Mouse (Mus musculus) intestine, embryonic 14.5 days (tissue): Measurements from ENCODE around the gene Polr3c. TPM values are rescaled to one million over a fixed set of nuclear protein-coding genes. Genes with fewer than 3 reads are reported as not detected.
A peak's percentile ranks its signal among the peaks of the same experiment; 100 is the strongest.

Experiments
- ATAC-seq: fragments of 200-750 bp; cut with Nextera tagmentation; replicated peaks from 2 replicates; pipeline ENCODE4 v1.8.0; 2017; ENCODE audit warnings: low read depth, moderate number of reproducible peaks, moderate TSS enrichment, moderate library complexity; ENCODE audit not compliant: low FRiP score, low TSS enrichment
- DNase-seq: peaks from one replicate; pipeline ENCODE4 v3.0.0-alpha.2; 2018; ENCODE audit warnings: low spot score
- H3K27ac ChIP-seq: fragments of 300-500 bp; sonication (generic); 2 replicates; pipeline ENCODE4 v1.5.1; 2014; ENCODE audit warnings: low read depth, mild to moderate bottlenecking, control low read depth
- H3K27me3 ChIP-seq: fragments of 300-500 bp; sonication (generic); replicated peaks from 2 replicates; pipeline ENCODE4 v1.6.1; 2014; ENCODE audit warnings: low read length, control low read depth; ENCODE audit not compliant: control insufficient read depth, insufficient read depth
- H3K36me3 ChIP-seq: fragments of 300-500 bp; sonication (generic); 2 replicates; pipeline ENCODE4 v1.6.1; 2014; ENCODE audit warnings: low read length, control low read depth; ENCODE audit not compliant: control insufficient read depth, insufficient read depth
- H3K4me1 ChIP-seq: fragments of 300-500 bp; sonication (generic); replicated peaks from 2 replicates; pipeline ENCODE4 v1.6.1; 2014; ENCODE audit warnings: low read length, control low read depth, mixed read lengths; ENCODE audit not compliant: control insufficient read depth, insufficient read depth
- H3K4me2 ChIP-seq: fragments of 300-500 bp; sonication (generic); 2 replicates; pipeline ENCODE4 v1.6.1; 2014; ENCODE audit warnings: low read length
- H3K4me3 ChIP-seq: fragments of 300-500 bp; sonication (generic); 2 replicates; pipeline ENCODE4 v1.5.1; 2014; ENCODE audit warnings: low read depth, low read length, control low read depth, mixed read lengths
- H3K9ac ChIP-seq: fragments of 300-500 bp; sonication (generic); 2 replicates; pipeline ENCODE4 v1.6.1; 2014; ENCODE audit warnings: mild to moderate bottlenecking, low read length
- H3K9me3 ChIP-seq: fragments of 300-500 bp; sonication (generic); 2 replicates; pipeline ENCODE4 v1.6.1; 2016; ENCODE audit warnings: low read length, control low read depth; ENCODE audit not compliant: control insufficient read depth
- WGBS: fragments of 180-500 bp; shearing (Covaris S2); extraction: QIAGEN DNeasy Blood & Tissue Kit; methylation state at CpG from one replicate; pipeline ENCODE4 v1.1.7; 2014; 5-methylcytosine and 5-hydroxymethylcytosine counted together
- polyA plus RNA-seq: library from polyadenylated mRNA; unstranded; fragments of >200 nt; fragmentation: Nextera tagmentation; extraction: Ambion mirVana; gene quantifications from 2 replicates; pipeline ENCODE4 v1.2.1, GENCODE M21; 2014

Gene Polr3c
- polyA plus RNA-seq, 1 experiment from 2014 or later = 34.5 TPM

DNA sequence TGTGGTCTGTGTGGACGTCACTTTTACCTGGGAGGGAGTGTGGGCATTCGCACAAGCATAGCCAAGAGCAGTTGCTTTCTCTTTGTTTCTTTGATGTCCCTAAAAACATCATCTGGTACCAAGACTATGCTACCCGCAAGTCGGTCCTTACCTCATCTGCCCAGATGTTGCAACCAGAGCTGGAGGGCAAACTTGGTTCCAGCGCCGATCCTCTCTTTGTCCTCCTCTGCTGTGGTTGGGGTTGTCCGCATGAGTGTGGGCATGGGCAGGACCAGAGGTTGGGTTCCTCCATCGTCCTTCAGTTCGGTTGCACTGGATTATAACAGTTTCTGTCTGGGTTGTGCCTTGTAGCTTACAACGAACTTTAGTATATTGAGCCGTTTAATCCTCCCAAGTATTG is 21.2 kb downstream of the Polr3c start:
- no peak overlapping the region for H3K9ac ChIP-seq
- peaks cover 60% of the 10 kb centered on the region for H3K36me3 ChIP-seq
- ATAC-seq (no peak), DNase-seq (no peak)
- no peak overlapping the region for H3K4me3 ChIP-seq
- WGBS = 91% methylated on average over 11 of the region's 11 CpGs
- no peaks in the 10 kb centered on the region for H3K9me3 ChIP-seq
- no peaks in the 10 kb centered on the region for H3K27me3 ChIP-seq
- no peak overlapping the region for H3K4me2 ChIP-seq
- 0 out of 2 replicates have a peak, but pooled peaks cover 4% of the 10 kb centered on the region for H3K4me1 ChIP-seq
- H3K27ac ChIP-seq = no peak overlapping the region

GRCm38 (mm10) chr3:96704778-96705177 is 22.6 kb downstream of the Polr3c start:
- H3K4me1 ChIP-seq = 0 out of 2 replicates have a peak, but pooled peaks cover 4% of the 10 kb centered on the region
- 61% methylated on average over 11 of the region's 11 CpGs for WGBS

GRCm38 (mm10) chr3:96701003-96701402 is 26.4 kb downstream of the Polr3c start:
- Histone ChIP-seq H3K4me2 (no peak overlapping the region), H3K9ac (no peak overlapping the region), H3K36me3 (peaks cover 63% of the 10 kb centered on the region), H3K9me3 (no peaks in the 10 kb centered on the region), H3K27ac (no peak overlapping the region), H3K4me1 (peaks cover 10% of the 10 kb centered on the region; the same call in 1 of the 2 replicates), H3K27me3 (no peaks in the 10 kb centered on the region), H3K4me3 (no peak overlapping the region)
- DNase-seq = no peak
- no peak for ATAC-seq
- 86% methylated on average over 4 of the region's 4 CpGs for WGBS

More at GRCm38 (mm10) chr3:96704778-96705177, 22.6 kb downstream of the Polr3c start:
- ATAC-seq (no peak), DNase-seq (no peak)
- Histone ChIP-seq H3K4me3 (no peak overlapping the region), H3K27ac (no peak overlapping the region), H3K9ac (no peak overlapping the region), H3K4me2 (no peak overlapping the region), H3K27me3 (no peaks in the 10 kb centered on the region), H3K36me3 (peaks cover 60% of the 10 kb centered on the region), H3K9me3 (no peaks in the 10 kb centered on the region)

GRCm38 (mm10) chr3:96700376-96700775 is 27.1 kb downstream of the Polr3c start:
- no peaks in the 10 kb centered on the region for H3K27me3 ChIP-seq
- 68% methylated on average over 7 of the region's 7 CpGs for WGBS
- ATAC-seq (no peak), DNase-seq (no peak)
- H3K27ac ChIP-seq = no peak overlapping the region
- H3K4me1 ChIP-seq = peaks cover 10% of the 10 kb centered on the region; the same call in 1 of the 2 replicates
- no peak overlapping the region for H3K4me2 ChIP-seq
- H3K36me3 ChIP-seq = peaks cover 58% of the 10 kb centered on the region
- no peaks in the 10 kb centered on the region for H3K9me3 ChIP-seq
- no peak overlapping the region for H3K9ac ChIP-seq
- H3K4me3 ChIP-seq = no peak overlapping the region

DNA sequence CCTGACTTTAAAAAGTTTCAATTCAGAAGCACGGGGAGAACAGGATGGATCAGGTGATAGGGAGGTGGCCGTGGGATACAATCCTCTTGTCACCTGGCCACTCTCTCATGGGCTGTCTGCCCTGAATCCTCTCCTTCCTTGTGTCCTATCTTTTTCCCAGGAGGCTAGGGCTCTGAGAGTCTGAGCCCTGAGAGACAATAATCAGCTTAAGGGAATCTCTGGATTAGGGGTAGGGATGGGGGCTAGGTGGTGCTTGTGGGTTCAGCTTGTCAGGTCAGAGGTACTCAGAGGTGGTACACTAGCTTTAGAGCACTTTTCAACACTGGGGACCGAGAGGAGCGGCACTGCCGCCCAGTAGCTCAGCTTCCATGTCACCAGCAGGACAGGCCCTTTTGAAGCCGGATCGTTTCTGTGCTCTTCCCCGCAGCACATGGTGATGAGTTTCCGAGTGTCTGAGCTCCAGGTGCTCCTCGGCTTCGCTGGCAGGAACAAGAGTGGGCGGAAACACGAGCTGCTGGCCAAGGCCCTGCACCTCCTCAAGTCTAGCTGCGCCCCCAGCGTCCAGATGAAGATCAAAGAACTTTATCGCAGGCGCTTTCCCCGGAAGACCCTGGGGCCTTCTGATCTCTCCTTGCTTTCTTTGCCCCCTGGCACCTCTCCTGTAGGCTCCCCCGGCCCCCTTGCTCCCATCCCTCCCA is 28.3 kb downstream of the Polr3c start:
- DNase-seq = no peak
- peaks cover 10% of the 10 kb centered on the region; the same call in 1 of the 2 replicates for H3K4me1 ChIP-seq
- H3K4me2 ChIP-seq = no peak overlapping the region
- peaks cover 48% of the 10 kb centered on the region for H3K36me3 ChIP-seq
- no peaks in the 10 kb centered on the region for H3K9me3 ChIP-seq
- 48% methylated on average over 19 of the region's 19 CpGs for WGBS
- H3K4me3 ChIP-seq = no peak overlapping the region
- H3K9ac ChIP-seq = no peak overlapping the region
- no peak for ATAC-seq
- H3K27me3 ChIP-seq = no peaks in the 10 kb centered on the region
- H3K27ac ChIP-seq = no peak overlapping the region

DNA sequence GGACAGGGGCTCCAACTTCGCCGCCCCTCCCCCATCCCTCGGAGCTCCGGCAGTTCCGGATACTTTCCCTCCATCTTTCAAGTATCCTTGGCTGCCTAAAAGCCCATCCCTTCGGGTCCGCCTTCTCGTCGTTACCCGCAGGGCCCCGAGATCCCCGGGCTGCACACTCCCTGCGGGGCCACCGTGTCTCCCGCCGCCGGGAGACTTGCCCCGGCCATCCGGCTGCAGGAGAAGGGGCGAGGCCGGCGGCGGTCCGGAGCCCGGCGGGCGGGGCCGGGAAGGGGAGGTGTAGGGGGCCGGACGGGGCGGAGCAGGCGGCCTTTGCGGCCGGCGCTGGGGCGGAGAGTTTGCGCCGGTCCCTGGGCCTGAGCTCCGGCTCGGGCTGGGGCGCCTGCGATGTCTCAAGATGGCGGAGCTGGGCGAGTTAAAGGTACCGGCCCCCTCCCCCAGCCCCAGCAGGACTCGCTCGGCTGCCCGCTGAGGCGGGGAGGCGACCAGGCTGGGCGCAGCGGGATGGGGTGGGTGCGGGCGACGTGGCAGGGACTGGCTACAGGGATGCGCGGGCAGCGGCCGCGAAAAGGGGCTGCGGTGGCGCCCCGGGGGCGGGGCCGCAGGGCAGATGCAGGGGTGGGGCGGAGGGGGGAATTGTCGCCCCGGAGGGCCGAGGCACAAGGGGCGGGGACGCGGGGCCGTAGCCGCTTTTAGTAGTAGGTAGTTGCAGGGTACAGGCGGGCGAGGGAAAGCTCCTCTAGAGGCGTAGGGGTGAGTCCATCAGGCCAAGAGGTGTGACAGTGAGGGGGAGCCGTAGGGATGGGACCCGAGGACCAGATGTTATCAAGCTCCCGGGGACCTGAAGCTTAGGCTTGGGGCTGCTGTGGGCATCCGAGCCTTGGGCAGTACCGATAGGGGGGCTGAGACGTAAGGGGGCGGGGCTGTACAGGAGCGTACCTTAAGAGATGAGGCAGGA is 30.4 kb downstream of the Polr3c start:
- H3K27me3 ChIP-seq = no peaks in the 10 kb centered on the region
- peak overlapping the region; percentile 91 for H3K27ac ChIP-seq
- peak; percentile 98 for DNase-seq
- H3K9ac ChIP-seq = peak overlapping the region; percentile 69
- ATAC-seq = peak; percentile 94
- peak overlapping the region; percentile 70 for H3K4me2 ChIP-seq
- peaks cover 10% of the 10 kb centered on the region; the same call in 1 of the 2 replicates for H3K4me1 ChIP-seq
- H3K9me3 ChIP-seq = no peaks in the 10 kb centered on the region
- H3K4me3 ChIP-seq = peak overlapping the region; percentile 83
- under 1% methylated on average over 84 of the region's 85 CpGs for WGBS
- peaks cover 27% of the 10 kb centered on the region for H3K36me3 ChIP-seq

DNA sequence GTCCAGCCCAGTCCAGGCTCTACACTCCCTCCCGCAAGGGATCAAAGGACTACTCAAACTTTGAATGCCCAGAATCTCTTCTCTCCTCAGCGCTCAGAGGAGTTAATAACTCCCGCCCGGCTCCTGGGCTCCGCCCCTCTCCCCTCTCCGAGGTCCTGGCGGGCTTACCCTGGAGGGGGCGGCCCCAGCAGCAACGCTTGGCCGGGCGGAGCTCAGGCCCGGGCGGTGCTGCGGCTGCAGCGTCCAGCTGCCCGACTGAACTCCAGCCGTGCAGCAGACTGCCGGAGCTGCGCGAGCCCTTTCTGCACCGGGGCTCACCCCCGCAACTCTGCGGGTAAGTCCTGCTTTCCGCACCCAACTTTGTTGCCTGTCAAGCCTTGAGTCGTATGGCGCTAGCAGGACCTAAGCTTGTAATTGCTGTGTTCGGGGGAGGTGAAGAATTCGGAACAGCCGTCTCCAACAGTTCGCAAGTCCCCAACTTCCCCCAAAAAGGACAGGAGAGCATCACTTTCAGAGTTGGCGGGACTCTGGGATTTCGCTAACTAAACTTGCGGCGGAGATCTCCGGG is 31.1 kb downstream of the Polr3c start, which contains the start of gene Pias3:
Gene Pias3 (plus strand): TSS at position 187 of the 568 bp plus-strand sequence.
- Histone ChIP-seq H3K4me1 (peaks cover 10% of the 10 kb centered on the region; the same call in 1 of the 2 replicates), H3K9ac (peak within 1 kb of the TSS; percentile 69), H3K36me3 (peaks cover 20% of the 10 kb centered on the region), H3K27me3 (no peaks in the 10 kb centered on the region), H3K9me3 (no peaks in the 10 kb centered on the region), H3K4me3 (peak within 1 kb of the TSS; percentile 83), H3K27ac (peak within 1 kb of the TSS; percentile 91), H3K4me2 (peak within 1 kb of the TSS; percentile 70)
- peak; percentile 81 for ATAC-seq
- WGBS = under 1% methylated on average over 34 of the region's 35 CpGs
- DNase-seq = no peak

DNA sequence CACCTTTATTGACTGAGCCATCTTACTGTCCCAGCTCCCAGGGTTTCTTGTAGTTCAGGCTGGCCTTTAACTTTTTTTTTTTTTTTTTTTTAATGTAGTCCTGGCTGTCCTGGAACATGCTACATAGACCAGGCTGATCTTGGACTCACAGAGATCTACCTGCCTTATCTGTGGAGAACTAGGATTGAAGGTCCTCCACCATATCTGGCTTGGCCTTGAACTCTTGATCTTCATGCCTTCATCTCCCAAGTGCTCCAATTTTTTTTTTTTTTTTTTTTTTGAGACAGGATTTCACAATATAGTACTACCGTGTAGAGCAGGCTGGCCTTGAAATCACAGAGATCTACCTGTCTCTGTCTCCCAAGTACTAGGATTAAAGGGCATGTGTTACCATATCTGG is 33.8 kb downstream of the Polr3c start:
- H3K9me3 ChIP-seq = no peaks in the 10 kb centered on the region
- H3K9ac ChIP-seq = no peak overlapping the region
- no peak overlapping the region for H3K4me3 ChIP-seq
- H3K4me2 ChIP-seq = no peak overlapping the region
- H3K27me3 ChIP-seq = no peaks in the 10 kb centered on the region
- no peaks in the 10 kb centered on the region for H3K36me3 ChIP-seq
- peaks cover 7% of the 10 kb centered on the region; the same call in 1 of the 2 replicates for H3K4me1 ChIP-seq
- 87% methylated on average over 1 of the region's 1 CpGs for WGBS
- DNase-seq = no peak
- no peak overlapping the region for H3K27ac ChIP-seq
- no peak for ATAC-seq
